Mouse (Mus musculus) megakaryocyte, embryonic 14.5 days (primary cell): ENCODE results near the gene Tubb3. TPM values are rescaled to one million over a fixed set of nuclear protein-coding genes. Genes with fewer than 3 reads are reported as not detected.

ENCODE experiments used
- H3K27me3 ChIP-seq: replicated peaks from 2 replicates; pipeline ENCODE3; 2012; ENCODE audit warnings: inconsistent platforms
- H3K36me3 ChIP-seq: replicated peaks from 2 replicates; pipeline ENCODE3; 2012; ENCODE audit warnings: low read length, inconsistent platforms, mixed read lengths
- H3K4me1 ChIP-seq: 2 replicates; pipeline ENCODE4 v1.6.1; 2012; ENCODE audit warnings: inconsistent platforms
- H3K4me3 ChIP-seq: replicated peaks from 2 replicates; pipeline ENCODE3; 2012; ENCODE audit warnings: moderate library complexity, mild to moderate bottlenecking, inconsistent platforms
- H3K9me3 ChIP-seq: 2 replicates; pipeline ENCODE4 v1.6.1; 2012; ENCODE audit warnings: inconsistent platforms
- FLI1 ChIP-seq: IDR thresholded peaks from 2 replicates; pipeline ENCODE4 v1.6.1; 2012; ENCODE audit warnings: low read length, inconsistent platforms, mixed read lengths
- GATA1 ChIP-seq: IDR thresholded peaks from 3 replicates; pipeline ENCODE4 v1.6.1; 2012; ENCODE audit warnings: mixed read lengths, low read length, inconsistent platforms, borderline replicate concordance
- polyA plus RNA-seq: library from polyadenylated mRNA; stranded (reverse); fragments of >175 nt; gene quantifications from 2 replicates; pipeline ENCODE4 v1.2.3, GENCODE M21; 2012; ENCODE audit warnings: low replicate concordance; ENCODE audit not compliant: insufficient read depth

Gene Tubb3
- polyA plus RNA-seq, 1 experiment = 123 TPM

- TF ChIP-seq GATA1 (no peak), FLI1 (no peak)
These were observed 22.2 kb upstream of the Tubb3 start for GRCm38 (mm10) chr8:123389026-123389425.

GRCm38 (mm10) chr8:123398308-123398707 lies 12.9 kb upstream of the Tubb3 start:
- Histone ChIP-seq H3K4me1 (peaks cover 66% of the 10 kb centered on the region), H3K27me3 (no peaks in the 10 kb centered on the region), H3K9me3 (no peaks in the 10 kb centered on the region), H3K36me3 (peaks cover 99% of the 10 kb centered on the region), H3K4me3 (peak overlapping the region; percentile 85)
- TF ChIP-seq GATA1 = no peak

More at GRCm38 (mm10) chr8:123389026-123389425, 22.2 kb upstream of the Tubb3 start:
- peaks cover 100% of the 10 kb centered on the region for H3K36me3 ChIP-seq
- H3K4me1 ChIP-seq = peaks cover 45% of the 10 kb centered on the region
- no peaks in the 10 kb centered on the region for H3K27me3 ChIP-seq
- H3K9me3 ChIP-seq = no peaks in the 10 kb centered on the region
- no peak overlapping the region for H3K4me3 ChIP-seq

GRCm38 (mm10) chr8:123401936-123402335 lies 9.3 kb upstream of the Tubb3 start:
- H3K36me3 ChIP-seq = peaks cover 71% of the 10 kb centered on the region
- peaks cover 59% of the 10 kb centered on the region for H3K4me1 ChIP-seq
- TF ChIP-seq GATA1 (no peak), FLI1 (no peak)
- peaks cover 25% of the 10 kb centered on the region for H3K27me3 ChIP-seq
- H3K9me3 ChIP-seq = no peaks in the 10 kb centered on the region
- no peak overlapping the region for H3K4me3 ChIP-seq

GRCm38 (mm10) chr8:123402730-123403326 lies 8.4 kb upstream of the Tubb3 start:
- Histone ChIP-seq H3K9me3 (no peaks in the 10 kb centered on the region), H3K4me1 (peaks cover 59% of the 10 kb centered on the region), H3K4me3 (no peak overlapping the region), H3K27me3 (peaks cover 34% of the 10 kb centered on the region), H3K36me3 (peaks cover 63% of the 10 kb centered on the region)
- TF ChIP-seq FLI1 (no peak), GATA1 (no peak)

GRCm38 (mm10) chr8:123404521-123404920 lies 6.7 kb upstream of the Tubb3 start:
- H3K36me3 ChIP-seq = peaks cover 47% of the 10 kb centered on the region

GRCm38 (mm10) chr8:123406786-123407185 lies 4.4 kb upstream of the Tubb3 start, which contains the start of gene Mc1r:
Gene Mc1r, plus strand, starts transcription at chr8:123407107.
- H3K4me1 ChIP-seq = peaks cover 78% of the 10 kb centered on the region
- peaks cover 62% of the 10 kb centered on the region for H3K27me3 ChIP-seq
- peak within 1 kb of the TSS; percentile 79 for H3K4me3 ChIP-seq
- TF ChIP-seq FLI1 (no peak), GATA1 (no peak)
- H3K9me3 ChIP-seq = no peaks in the 10 kb centered on the region
- H3K36me3 ChIP-seq = peaks cover 24% of the 10 kb centered on the region

More at GRCm38 (mm10) chr8:123404521-123404920, 6.7 kb upstream of the Tubb3 start:
- H3K4me1 ChIP-seq = peaks cover 59% of the 10 kb centered on the region
- H3K4me3 ChIP-seq = no peak overlapping the region
- H3K9me3 ChIP-seq = no peaks in the 10 kb centered on the region
- TF ChIP-seq FLI1 (no peak), GATA1 (no peak)
- H3K27me3 ChIP-seq = peaks cover 43% of the 10 kb centered on the region

- Histone ChIP-seq H3K9me3 (no peaks in the 10 kb centered on the region), H3K36me3 (peaks cover 16% of the 10 kb centered on the region), H3K4me1 (peaks cover 86% of the 10 kb centered on the region), H3K27me3 (peaks cover 70% of the 10 kb centered on the region), H3K4me3 (peak overlapping the region; percentile 79)
- TF ChIP-seq GATA1 (no peak), FLI1 (no peak)
These were observed 3.6 kb upstream of the Tubb3 start for GRCm38 (mm10) chr8:123407612-123408011.

GRCm38 (mm10) chr8:123408586-123409544 lies 2.4 kb upstream of the Tubb3 start:
- peaks cover 82% of the 10 kb centered on the region for H3K27me3 ChIP-seq
- no peak for TF ChIP-seq FLI1
- TF ChIP-seq GATA1 = no peak
- no peaks in the 10 kb centered on the region for H3K9me3 ChIP-seq
- H3K4me1 ChIP-seq = peaks cover 97% of the 10 kb centered on the region
- H3K4me3 ChIP-seq = peak overlapping the region; percentile 75
- peaks cover 4% of the 10 kb centered on the region for H3K36me3 ChIP-seq

- Histone ChIP-seq H3K36me3 (no peaks in the 10 kb centered on the region), H3K4me3 (peak overlapping the region; percentile 19), H3K9me3 (no peaks in the 10 kb centered on the region), H3K4me1 (peaks cover 88% of the 10 kb centered on the region), H3K27me3 (peaks cover 77% of the 10 kb centered on the region)
- TF ChIP-seq GATA1 (no peak), FLI1 (no peak)
These were observed 1.1 kb upstream of the Tubb3 start for GRCm38 (mm10) chr8:123410049-123410587.
